Mouse (Mus musculus) left cerebral cortex, adult 11 months (tissue): ENCODE measurements around the gene Vps51.

Experiments used
- DNase-seq: peaks from one replicate; pipeline ENCODE4 v3.0.0; 2022; ENCODE audit warnings: low spot score

Vps51 gene

DNA sequence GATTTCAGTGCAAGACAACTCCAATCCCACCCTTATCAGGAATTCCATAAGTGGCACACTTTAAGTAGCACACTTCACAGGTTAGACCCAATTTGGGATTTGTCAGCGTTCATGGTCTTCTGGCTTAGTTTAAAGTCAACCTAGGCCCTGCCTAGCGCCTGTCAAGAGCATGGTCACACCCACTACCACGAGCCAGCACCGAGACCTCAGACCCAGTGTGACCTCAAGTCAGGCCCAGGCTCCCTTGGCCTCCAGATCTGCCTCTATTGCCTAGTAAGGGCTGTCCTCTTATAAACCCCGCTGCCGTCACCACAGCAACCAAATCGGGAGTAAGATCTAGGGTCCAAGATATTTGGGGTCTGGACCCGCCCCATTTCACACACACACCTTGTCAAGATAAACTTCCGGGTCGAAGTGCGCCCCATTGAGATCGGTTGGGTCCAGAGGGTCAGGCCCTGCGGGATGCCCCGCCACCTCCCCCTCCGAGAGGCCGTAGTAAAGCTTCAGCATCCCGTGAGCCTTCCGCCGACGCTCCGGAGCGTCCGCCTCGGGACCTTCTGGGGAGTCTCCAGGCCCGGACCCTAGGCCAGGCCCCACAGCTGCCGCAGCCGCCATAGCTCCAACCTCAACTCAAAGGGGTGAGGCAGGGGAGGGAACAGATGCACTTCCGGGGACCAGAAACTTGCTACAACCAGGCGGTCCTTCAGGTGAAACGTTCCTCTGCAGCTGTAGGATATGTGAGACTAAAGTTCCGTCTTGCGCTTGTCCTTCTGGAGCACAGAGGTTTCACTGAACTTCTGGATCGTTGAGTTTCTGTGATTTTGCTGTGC is at the start of gene Vps51:
Vps51 (minus strand) TSS at position 668 of the 830 bp plus-strand sequence.
- DNase-seq = peak; percentile 76

- DNase-seq = no peak
Observed at GRCm38 (mm10) chr19:6126289-6126688, 49.3 kb upstream of the Vps51 start.

GRCm38 (mm10) chr19:6124898-6125297 is 47.9 kb upstream of the Vps51 start:
- DNase-seq = no peak

DNA sequence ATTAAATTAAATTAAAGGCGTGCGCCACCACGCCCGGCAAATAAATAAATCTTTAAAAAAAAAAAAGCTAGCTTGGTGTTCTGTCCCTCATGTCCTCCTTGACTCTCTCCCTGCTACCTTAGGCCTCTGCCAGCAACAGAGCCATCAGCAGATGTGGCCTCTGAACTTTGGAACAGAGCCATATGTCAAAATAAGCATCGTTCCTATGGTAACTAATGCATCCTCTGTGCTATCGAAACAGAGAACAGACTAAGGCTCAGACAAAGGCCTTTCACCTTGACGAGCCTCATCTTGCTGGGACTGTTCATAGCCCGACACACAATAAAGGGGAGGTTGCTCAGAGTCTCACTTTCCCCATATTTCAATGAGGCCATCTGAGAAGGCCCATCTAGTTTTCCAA is 46.3 kb upstream of the Vps51 start:
- no peak for DNase-seq

DNA sequence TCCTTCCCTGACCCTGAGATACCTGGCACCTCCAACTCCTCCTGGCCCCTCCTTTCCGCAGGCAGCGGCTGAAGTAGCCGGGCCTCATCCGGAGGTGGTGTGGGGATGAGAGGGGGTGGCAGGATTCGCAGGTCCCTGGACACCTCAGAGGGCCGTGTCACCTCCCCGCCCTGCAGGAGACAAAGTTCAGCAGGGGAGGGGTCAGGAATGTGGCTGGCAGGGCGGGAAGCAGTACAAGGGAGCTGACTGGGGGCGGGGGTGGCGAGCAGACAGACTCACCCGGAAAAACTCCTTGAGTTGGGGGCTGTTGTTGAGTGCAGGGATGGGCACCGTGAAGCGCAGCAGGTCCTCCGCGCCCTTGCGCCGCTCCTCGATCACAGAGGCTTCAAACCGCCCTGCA is 44.7 kb upstream of the Vps51 start:
- DNase-seq = no peak

- no peak for DNase-seq
Observed at GRCm38 (mm10) chr19:6118677-6119185, 41.7 kb upstream of the Vps51 start.

GRCm38 (mm10) chr19:6117986-6118676 is 41.1 kb upstream of the Vps51 start, which contains the start of gene Sac3d1:
Gene Sac3d1, minus strand, starts transcription at chr19:6118650.
- DNase-seq = peak; percentile 84

DNA sequence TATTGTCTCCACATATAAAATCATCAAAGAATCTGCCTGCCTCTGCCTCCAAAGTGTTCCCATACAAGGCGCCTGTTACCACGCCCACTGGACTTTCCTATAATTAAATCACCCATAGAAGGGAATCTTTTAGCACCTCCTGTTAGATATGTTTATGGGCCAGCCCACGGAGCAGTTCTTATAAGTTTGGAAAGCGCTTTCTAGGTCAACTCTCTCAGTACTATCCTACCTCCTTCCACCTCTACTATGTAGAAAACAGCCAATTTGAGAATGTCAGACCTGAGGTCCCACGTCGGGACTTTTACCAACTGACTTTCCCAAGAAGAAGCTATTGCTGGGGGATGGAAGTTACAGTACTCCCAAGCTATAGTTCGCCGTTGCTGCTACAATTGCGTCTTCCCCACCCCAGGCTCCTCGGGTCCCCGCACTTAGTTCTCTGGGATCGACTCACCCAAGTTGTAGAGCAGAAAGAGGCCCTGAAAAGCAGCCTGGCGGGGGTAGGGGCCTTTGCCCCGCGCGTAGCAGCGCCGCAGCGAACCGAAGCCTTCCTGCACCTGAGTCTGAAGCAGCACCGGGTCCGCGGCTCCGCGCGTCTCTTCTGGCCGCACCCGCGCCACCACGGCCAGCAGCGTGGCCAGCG is 40.4 kb upstream of the Vps51 start:
- no peak for DNase-seq

GRCm38 (mm10) chr19:6116113-6116850 is 39.3 kb upstream of the Vps51 start:
- DNase-seq = no peak

- no peak for DNase-seq
Observed at GRCm38 (mm10) chr19:6113116-6113515, 36.1 kb upstream of the Vps51 start.

- DNase-seq = no peak
Observed at GRCm38 (mm10) chr19:6105586-6105985, 28.6 kb upstream of the Vps51 start, which contains the start of gene Naaladl1. Gene Naaladl1, plus strand, starts transcription at chr19:6105782.

- DNase-seq = no peak
Observed at GRCm38 (mm10) chr19:6104476-6104875, 27.4 kb upstream of the Vps51 start.

- DNase-seq = no peak
Observed at GRCm38 (mm10) chr19:6102169-6102853, 25.3 kb upstream of the Vps51 start.

DNA sequence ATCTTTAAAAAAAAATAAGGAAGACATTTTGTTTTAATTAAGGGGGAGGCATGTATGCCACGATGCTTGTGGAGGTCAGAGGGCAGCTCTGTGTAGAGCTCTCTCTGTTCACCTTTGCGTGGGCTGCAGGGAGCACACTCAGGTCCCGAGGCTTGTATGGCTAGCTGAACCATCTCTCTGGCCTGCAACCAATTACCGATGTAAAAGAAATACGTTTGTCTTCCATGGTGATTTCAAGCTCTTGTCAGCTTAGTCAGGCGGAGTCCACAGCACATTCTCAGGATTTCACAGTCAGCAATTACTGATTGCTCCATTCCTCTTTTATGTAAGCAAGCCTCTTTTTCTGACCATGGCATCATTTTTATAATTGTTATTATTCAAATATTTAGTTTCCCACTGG is 24.2 kb upstream of the Vps51 start:
- DNase-seq = no peak

DNA sequence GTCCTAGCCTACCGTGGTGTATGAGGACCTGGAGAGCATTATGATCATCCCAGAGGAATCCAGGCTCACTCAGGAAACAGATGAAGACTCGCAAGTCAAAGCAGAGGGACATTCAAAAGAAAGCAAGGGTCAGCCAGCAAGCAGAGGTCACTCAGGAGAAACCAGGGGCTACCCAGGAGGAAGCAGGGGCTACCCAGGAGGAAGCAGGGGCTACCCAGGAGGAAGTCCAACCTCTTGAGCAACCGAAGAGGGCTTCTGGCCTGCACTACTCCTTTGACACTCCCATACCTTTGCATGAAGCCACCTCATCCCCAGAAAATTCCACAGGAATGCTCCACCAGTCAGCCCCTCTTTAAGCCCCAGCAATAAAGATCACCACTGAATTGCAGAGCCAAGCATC is 20.8 kb upstream of the Vps51 start:
- DNase-seq = no peak

- no peak for DNase-seq
Observed at GRCm38 (mm10) chr19:6094119-6094518, 17.1 kb upstream of the Vps51 start, which contains the start of gene AC131692.1. Gene AC131692.1, plus strand, starts transcription at chr19:6094419.

DNA sequence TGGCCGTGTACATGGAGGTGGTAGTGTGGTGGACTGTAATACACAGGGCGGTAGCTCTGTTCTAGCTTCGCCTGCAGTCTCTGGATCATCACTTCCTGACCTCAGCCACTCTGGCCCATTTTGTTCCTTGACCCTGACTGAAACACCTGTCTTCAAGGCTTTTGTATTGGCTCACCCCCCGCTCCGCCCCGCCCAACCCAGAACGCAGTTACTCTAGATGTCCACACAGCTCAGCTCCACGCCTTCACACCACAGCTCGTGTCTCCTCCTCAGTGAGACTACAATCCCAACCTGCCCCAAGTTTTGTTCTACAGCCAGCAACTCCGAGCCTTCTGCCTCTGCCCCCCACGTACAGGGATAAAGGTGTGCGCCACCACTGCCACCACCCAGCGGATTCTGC is 11.8 kb upstream of the Vps51 start:
- DNase-seq = no peak

DNA sequence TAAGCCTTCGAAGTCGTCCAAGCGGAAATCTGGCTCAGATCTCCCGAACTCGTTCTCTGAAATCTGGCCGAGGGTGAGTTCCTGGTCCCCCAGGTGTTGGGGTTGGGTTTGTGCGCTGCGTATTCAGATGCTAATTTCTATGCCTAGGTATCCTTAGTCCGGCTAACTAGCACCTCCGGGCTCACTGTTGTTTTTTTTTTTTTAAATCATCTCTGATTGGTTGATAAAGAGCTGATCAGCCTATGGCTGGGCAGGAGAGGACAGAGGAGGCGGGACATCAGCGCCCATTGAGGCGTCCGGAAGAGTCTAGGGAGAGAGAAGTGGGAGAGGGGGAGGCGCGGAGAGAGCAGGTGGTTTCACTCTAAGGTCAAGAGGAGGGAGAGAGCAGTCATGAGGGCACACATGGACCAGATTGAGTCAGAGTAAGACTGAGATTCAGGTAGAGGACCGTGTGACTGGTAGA is 8.4 kb upstream of the Vps51 start:
- DNase-seq = no peak

DNA sequence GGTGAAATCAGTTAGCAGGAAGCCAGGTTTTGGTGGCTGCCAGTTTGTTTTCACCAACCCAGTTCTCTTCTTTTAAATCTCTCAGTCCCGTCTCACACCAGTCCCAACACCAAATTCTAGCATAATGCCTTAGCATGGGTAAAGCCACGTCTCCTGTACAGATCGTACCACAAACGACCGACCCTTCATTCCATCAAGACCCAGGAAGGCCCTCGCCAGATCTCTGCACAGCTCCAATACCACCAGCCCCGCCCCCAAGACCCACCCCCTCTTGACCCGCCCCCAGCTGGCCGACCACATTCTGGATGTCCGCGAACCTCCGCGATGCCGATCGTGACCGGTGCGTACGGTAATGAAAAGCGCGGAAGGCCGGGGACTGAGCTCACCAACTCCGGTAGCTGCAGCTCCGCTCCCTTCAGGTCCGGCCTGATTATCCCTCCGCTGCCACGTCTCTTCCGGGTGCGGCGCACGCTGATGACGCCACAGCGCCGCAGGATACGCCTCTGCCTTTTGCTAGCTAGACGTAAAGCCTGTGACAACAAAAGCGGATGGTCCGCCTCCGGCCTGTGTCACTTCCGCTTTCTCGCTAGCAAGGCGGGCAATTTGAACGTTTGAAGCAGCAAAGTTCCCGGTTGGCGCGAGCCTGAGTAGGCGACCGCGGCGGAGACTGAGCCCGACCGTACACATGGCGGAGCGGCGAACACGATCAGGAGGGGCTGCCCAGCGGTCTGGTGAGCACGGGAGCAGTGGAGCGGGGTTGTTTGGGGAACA is 7.6 kb upstream of the Vps51 start, which contains the start of the genes Zfpl1 and Cdca5:
Zfpl1 (minus strand) TSS at position 479 of the 771 bp plus-strand sequence.
Cdca5 (plus strand) TSS at position 506 of the 771 bp plus-strand sequence.
- DNase-seq = peak; percentile 96

- DNase-seq = no peak
Observed at GRCm38 (mm10) chr19:6082156-6082555, 5.1 kb upstream of the Vps51 start, which contains the start of gene Gm28374. Gene Gm28374, minus strand, starts transcription at chr19:6082256.
